Mouse (Mus musculus) forebrain, embryonic 12.5 days (tissue): ENCODE results near the gene Dis3. TPM values are rescaled to one million over a fixed set of nuclear protein-coding genes. Genes with fewer than 3 reads are reported as not detected.

Source experiments
- ATAC-seq: fragments of 200-750 bp; cut with Nextera tagmentation; 2 replicates; pipeline ENCODE4 v1.8.0; 2017; ENCODE audit warnings: moderate TSS enrichment; ENCODE audit not compliant: low FRiP score
- H3K27ac ChIP-seq: fragments of 300-500 bp; sonication (generic); 2 replicates; pipeline ENCODE4 v1.5.1; 2016; ENCODE audit warnings: mild to moderate bottlenecking
- H3K27me3 ChIP-seq: fragments of 300-500 bp; sonication (generic); 2 replicates; pipeline ENCODE4 v1.6.1; 2016; ENCODE audit warnings: mild to moderate bottlenecking
- H3K36me3 ChIP-seq: fragments of 300-500 bp; sonication (generic); replicated peaks from 2 replicates; pipeline ENCODE4 v1.6.1; 2016; ENCODE audit warnings: mild to moderate bottlenecking
- H3K4me1 ChIP-seq: fragments of 300-500 bp; sonication (generic); 2 replicates; pipeline ENCODE4 v1.6.1; 2016
- H3K4me2 ChIP-seq: fragments of 300-500 bp; sonication (generic); 2 replicates; pipeline ENCODE4 v1.6.1; 2016; ENCODE audit warnings: mild to moderate bottlenecking, moderate library complexity
- H3K4me3 ChIP-seq: fragments of 300-500 bp; sonication (generic); replicated peaks from 2 replicates; pipeline ENCODE4 v1.5.1; 2016; ENCODE audit warnings: mild to moderate bottlenecking
- H3K9ac ChIP-seq: fragments of 300-500 bp; sonication (generic); 2 replicates; pipeline ENCODE4 v1.6.1; 2016; ENCODE audit warnings: mild to moderate bottlenecking
- H3K9me3 ChIP-seq: fragments of 300-500 bp; sonication (generic); 2 replicates; pipeline ENCODE4 v1.6.1; 2016
- WGBS: fragments of 180-500 bp; shearing (Covaris S2); methylation state at CpG from one replicate; pipeline ENCODE4 v1.1.7; 2016; 5-methylcytosine and 5-hydroxymethylcytosine counted together
- polyA plus RNA-seq: library from polyadenylated mRNA; unstranded; fragments of >200 nt; fragmentation: Nextera tagmentation; extraction: Ambion mirVana; gene quantifications from 2 replicates; pipeline ENCODE4 v1.2.1, GENCODE M21; 2016

Dis3 gene
- polyA plus RNA-seq, 1 experiment from 2014 or later, result 43.9 TPM

DNA sequence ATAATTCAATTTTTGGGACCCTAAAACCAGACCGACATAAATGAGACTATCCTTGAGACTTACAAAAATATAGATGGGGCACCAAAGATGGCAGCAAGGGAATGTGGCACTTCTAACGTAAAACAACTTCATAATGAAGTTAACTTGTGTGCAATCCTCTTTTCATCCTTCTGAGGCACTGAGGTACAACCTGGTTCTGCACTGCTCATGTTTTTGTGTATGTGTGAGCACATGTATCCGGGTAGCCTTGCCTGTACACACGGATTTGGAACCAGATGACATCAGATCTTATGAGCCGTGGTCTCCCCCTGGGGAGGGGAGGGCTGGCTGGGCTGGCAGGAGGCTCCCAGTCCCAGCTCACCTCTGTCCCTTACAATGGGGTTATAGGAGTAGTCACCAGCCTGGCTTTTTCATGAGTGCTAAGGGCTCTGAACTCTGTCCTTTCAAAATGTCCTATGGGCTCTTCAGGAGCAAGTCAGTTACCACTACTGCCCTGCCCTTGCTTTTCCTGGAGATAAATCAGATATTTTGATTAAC lies 68.2 kb downstream of the Dis3 start:
- Histone ChIP-seq H3K4me1 (no peaks in the 10 kb centered on the region), H3K4me2 (no peak overlapping the region), H3K4me3 (no peak overlapping the region), H3K27ac (no peak overlapping the region), H3K9ac (no peak overlapping the region), H3K9me3 (no peaks in the 10 kb centered on the region), H3K36me3 (peaks cover 19% of the 10 kb centered on the region), H3K27me3 (no peaks in the 10 kb centered on the region)
- ATAC-seq, result no peak
- 88% methylated on average over 5 of the region's 5 CpGs for WGBS

DNA sequence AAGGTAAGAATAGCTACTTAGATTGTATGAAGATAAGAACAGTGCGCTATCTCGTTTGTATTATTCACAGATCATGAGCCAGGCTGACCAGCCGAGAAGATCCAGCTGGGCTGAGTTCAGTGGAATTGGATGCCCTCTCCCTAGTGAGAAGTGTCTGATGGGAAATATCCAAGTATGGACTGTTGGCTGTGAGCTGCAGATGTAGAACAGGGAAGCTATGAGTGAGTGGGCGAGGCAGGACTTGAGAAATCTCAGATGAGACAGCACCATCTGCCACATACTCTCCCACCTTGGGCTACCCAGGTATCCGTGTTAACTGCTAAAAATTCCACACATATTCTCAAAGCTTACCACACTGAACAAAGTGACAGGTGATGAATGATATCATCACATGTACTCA lies 69.6 kb downstream of the Dis3 start:
- WGBS, result 87% methylated on average over 5 of the region's 5 CpGs
- Histone ChIP-seq H3K4me2 (no peak overlapping the region), H3K27me3 (no peaks in the 10 kb centered on the region), H3K36me3 (peaks cover 13% of the 10 kb centered on the region), H3K9me3 (no peaks in the 10 kb centered on the region), H3K27ac (no peak overlapping the region), H3K9ac (no peak overlapping the region), H3K4me3 (no peak overlapping the region), H3K4me1 (no peaks in the 10 kb centered on the region)
- ATAC-seq, result no peak

Other genes starting within 250 kb of the Dis3 start
- gene Rpl36a-ps1, start 105.5 kb downstream of the Dis3 start, polyA plus RNA-seq, result 2.2 and 3.3 TPM in 2 replicates
- 142 and 143 TPM in 2 replicates for gene Mzt1, start 53.6 kb downstream of the Dis3 start, polyA plus RNA-seq
- 68.0 and 77.7 TPM in 2 replicates for gene Bora, start 53.5 kb downstream of the Dis3 start, polyA plus RNA-seq
- 24.1 and 24.7 TPM in 2 replicates for gene Pibf1, start 346 bp downstream of the Dis3 start, polyA plus RNA-seq
- 2.0 and 2.1 TPM in 2 replicates for gene Klf5, start 198.9 kb upstream of the Dis3 start, polyA plus RNA-seq